Mouse (Mus musculus) liver, postnatal 0 days (tissue): Measurements from ENCODE around the gene Esrrb. TPM values are rescaled to one million over a fixed set of nuclear protein-coding genes. Genes with fewer than 3 reads are reported as not detected.

Experiments used
- ATAC-seq: fragments of 200-750 bp; cut with Nextera tagmentation; 2 replicates; pipeline ENCODE4 v1.8.0; 2017; ENCODE audit warnings: mild to moderate bottlenecking, moderate library complexity
- DNase-seq: peaks from one replicate; pipeline ENCODE4 v3.0.0-alpha.2; 2016
- H3K27ac ChIP-seq: fragments of 300-500 bp; sonication (generic); 2 replicates; pipeline ENCODE4 v1.5.1; 2014; ENCODE audit warnings: antibody characterized with exemption, moderate library complexity, mild to moderate bottlenecking, low read depth
- H3K27me3 ChIP-seq: fragments of 300-500 bp; sonication (generic); 2 replicates; pipeline ENCODE4 v1.6.1; 2014; ENCODE audit warnings: low read length, control low read depth, mixed read lengths; ENCODE audit not compliant: insufficient read depth
- H3K36me3 ChIP-seq: fragments of 300-500 bp; sonication (generic); replicated peaks from 2 replicates; pipeline ENCODE4 v1.6.1; 2014; ENCODE audit warnings: mild to moderate bottlenecking, control low read depth, low read length, moderate library complexity, mixed read lengths; ENCODE audit not compliant: insufficient read depth
- H3K4me1 ChIP-seq: fragments of 300-500 bp; sonication (generic); 2 replicates; pipeline ENCODE4 v1.6.1; 2014; ENCODE audit warnings: antibody characterized with exemption, mild to moderate bottlenecking, control low read depth; ENCODE audit not compliant: insufficient read depth
- H3K4me2 ChIP-seq: fragments of 300-500 bp; sonication (generic); 2 replicates; pipeline ENCODE4 v1.6.1; 2014; ENCODE audit warnings: low read depth, mild to moderate bottlenecking, low read length, moderate library complexity, mixed read lengths
- H3K4me3 ChIP-seq: fragments of 300-500 bp; sonication (generic); 2 replicates; pipeline ENCODE4 v1.5.1; 2014; ENCODE audit warnings: low read depth, low read length
- H3K9ac ChIP-seq: fragments of 300-500 bp; sonication (generic); replicated peaks from 2 replicates; pipeline ENCODE4 v1.6.1; 2014; ENCODE audit warnings: mild to moderate bottlenecking, moderate library complexity
- H3K9me3 ChIP-seq: fragments of 300-500 bp; sonication (generic); 2 replicates; pipeline ENCODE4 v1.6.1; 2016; ENCODE audit warnings: mild to moderate bottlenecking, control low read depth, low read length, mixed read lengths
- CTCF ChIP-seq: sonication (generic); IDR thresholded peaks from 2 replicates; pipeline ENCODE4 v1.5.1; 2016; ENCODE audit warnings: antibody characterized with exemption, low read depth
- EP300 ChIP-seq: IDR thresholded peaks from 2 replicates; pipeline ENCODE4 v1.6.1; 2016; ENCODE audit warnings: antibody characterized with exemption, low read depth, mild to moderate bottlenecking
- WGBS: fragments of 180-500 bp; shearing (Covaris S2); extraction: QIAGEN DNeasy Blood & Tissue Kit; methylation state at CpG from one replicate; pipeline ENCODE4 v1.1.7; 2014; ENCODE audit not compliant: insufficient replicate concordance; 5-methylcytosine and 5-hydroxymethylcytosine counted together
- polyA plus RNA-seq: library from polyadenylated mRNA; unstranded; fragments of >200 nt; fragmentation: Nextera tagmentation; extraction: Ambion mirVana; gene quantifications from 2 replicates; pipeline ENCODE4 v1.2.1, GENCODE M21; 2015

Esrrb gene
- polyA plus RNA-seq, 1 experiment from 2014 or later: 0.09 TPM

GRCm38 (mm10) chr12:86518746-86519145 is 157.8 kb downstream of the Esrrb start:
- Histone ChIP-seq H3K4me3 (no peak overlapping the region), H3K9ac (no peak overlapping the region), H3K4me2 (no peak overlapping the region), H3K4me1 (no peaks in the 10 kb centered on the region), H3K9me3 (no peaks in the 10 kb centered on the region), H3K36me3 (no peaks in the 10 kb centered on the region), H3K27ac (no peak overlapping the region), H3K27me3 (no peaks in the 10 kb centered on the region)
- DNase-seq: no peak
- 19% methylated on average over 18 of the region's 18 CpGs for WGBS
- ATAC-seq: no peak
- TF ChIP-seq CTCF: no peak
- TF ChIP-seq EP300: no peak

- ATAC-seq: no peak
- no peak overlapping the region for H3K9ac ChIP-seq
- H3K27ac ChIP-seq: no peak overlapping the region
- TF ChIP-seq EP300 (no peak), CTCF (no peak)
- H3K4me3 ChIP-seq: no peak overlapping the region
- DNase-seq: no peak
- H3K36me3 ChIP-seq: no peaks in the 10 kb centered on the region
- H3K9me3 ChIP-seq: no peaks in the 10 kb centered on the region
- no peaks in the 10 kb centered on the region for H3K27me3 ChIP-seq
- 47% methylated on average over 2 of the region's 2 CpGs for WGBS
- H3K4me1 ChIP-seq: no peaks in the 10 kb centered on the region
- H3K4me2 ChIP-seq: no peak overlapping the region
Observed at GRCm38 (mm10) chr12:86534283-86534682, 173.4 kb downstream of the Esrrb start.

GRCm38 (mm10) chr12:86537799-86538198 is 176.9 kb downstream of the Esrrb start:
- H3K4me2 ChIP-seq: no peak overlapping the region
- H3K4me3 ChIP-seq: no peak overlapping the region
- H3K4me1 ChIP-seq: no peaks in the 10 kb centered on the region
- H3K9ac ChIP-seq: no peak overlapping the region
- H3K27me3 ChIP-seq: no peaks in the 10 kb centered on the region
- no peaks in the 10 kb centered on the region for H3K36me3 ChIP-seq
- no peak for ATAC-seq
- no peak for TF ChIP-seq EP300
- no peak for TF ChIP-seq CTCF
- H3K9me3 ChIP-seq: no peaks in the 10 kb centered on the region
- H3K27ac ChIP-seq: no peak overlapping the region
- DNase-seq: no peak

GRCm38 (mm10) chr12:86538711-86539110 is 177.8 kb downstream of the Esrrb start:
- WGBS: 43% methylated on average over 4 of the region's 4 CpGs
- H3K9ac ChIP-seq: no peak overlapping the region
- no peaks in the 10 kb centered on the region for H3K36me3 ChIP-seq
- no peak overlapping the region for H3K4me2 ChIP-seq
- no peak overlapping the region for H3K4me3 ChIP-seq
- TF ChIP-seq EP300 (no peak), CTCF (no peak)
- no peaks in the 10 kb centered on the region for H3K9me3 ChIP-seq
- H3K27ac ChIP-seq: no peak overlapping the region
- H3K27me3 ChIP-seq: no peaks in the 10 kb centered on the region
- ATAC-seq (no peak), DNase-seq (no peak)
- no peaks in the 10 kb centered on the region for H3K4me1 ChIP-seq

GRCm38 (mm10) chr12:86539511-86539910 is 178.6 kb downstream of the Esrrb start:
- H3K27me3 ChIP-seq: no peaks in the 10 kb centered on the region
- no peak for DNase-seq
- ATAC-seq: no peak
- H3K36me3 ChIP-seq: no peaks in the 10 kb centered on the region
- no peak overlapping the region for H3K4me2 ChIP-seq
- TF ChIP-seq CTCF (no peak), EP300 (no peak)
- H3K4me1 ChIP-seq: no peaks in the 10 kb centered on the region
- H3K4me3 ChIP-seq: no peak overlapping the region
- H3K9me3 ChIP-seq: no peaks in the 10 kb centered on the region
- H3K9ac ChIP-seq: no peak overlapping the region
- H3K27ac ChIP-seq: no peak overlapping the region
- WGBS: 59% methylated on average over 4 of the region's 4 CpGs

GRCm38 (mm10) chr12:86547808-86548207 is 186.9 kb downstream of the Esrrb start:
- H3K4me2 ChIP-seq: no peak overlapping the region
- H3K4me1 ChIP-seq: no peaks in the 10 kb centered on the region
- 29% methylated on average over 8 of the region's 8 CpGs for WGBS
- TF ChIP-seq EP300: no peak
- no peak for TF ChIP-seq CTCF
- DNase-seq (no peak), ATAC-seq (no peak)
- H3K36me3 ChIP-seq: no peaks in the 10 kb centered on the region
- H3K9me3 ChIP-seq: no peaks in the 10 kb centered on the region
- no peaks in the 10 kb centered on the region for H3K27me3 ChIP-seq
- no peak overlapping the region for H3K27ac ChIP-seq
- no peak overlapping the region for H3K9ac ChIP-seq
- H3K4me3 ChIP-seq: no peak overlapping the region

GRCm38 (mm10) chr12:86553037-86553436 is 192.1 kb downstream of the Esrrb start:
- no peaks in the 10 kb centered on the region for H3K27me3 ChIP-seq
- 68% methylated on average over 10 of the region's 10 CpGs for whole genome bisulfite sequencing
- ATAC-seq: no peak

More at GRCm38 (mm10) chr12:86553037-86553436, 192.1 kb downstream of the Esrrb start:
- TF ChIP-seq CTCF: no peak
- TF ChIP-seq EP300: no peak
- Histone ChIP-seq H3K4me2 (no peak overlapping the region), H3K4me3 (no peak overlapping the region), H3K9ac (no peak overlapping the region), H3K27ac (no peak overlapping the region), H3K9me3 (no peaks in the 10 kb centered on the region), H3K4me1 (no peaks in the 10 kb centered on the region), H3K36me3 (no peaks in the 10 kb centered on the region)
- DNase-seq: no peak
